Mouse (Mus musculus) G1E (cell line): ENCODE measurements around the gene Hipk2.
"Not testable (repeated sequence)": the region's sequence is repeated elsewhere in the genome, so short reads cannot be mapped to it uniquely, and the experiment has no call there.

ENCODE experiments used
- CTCF ChIP-seq: IDR thresholded peaks from 2 replicates; pipeline ENCODE4 v1.5.1; 2012; ENCODE audit warnings: low read depth, low read length, inconsistent platforms, mixed read lengths
- TAL1 ChIP-seq: conservative IDR thresholded peaks from 2 replicates; pipeline ENCODE4 v1.6.1; 2012; ENCODE audit warnings: low read depth, low read length, inconsistent platforms, mixed read lengths

DNA sequence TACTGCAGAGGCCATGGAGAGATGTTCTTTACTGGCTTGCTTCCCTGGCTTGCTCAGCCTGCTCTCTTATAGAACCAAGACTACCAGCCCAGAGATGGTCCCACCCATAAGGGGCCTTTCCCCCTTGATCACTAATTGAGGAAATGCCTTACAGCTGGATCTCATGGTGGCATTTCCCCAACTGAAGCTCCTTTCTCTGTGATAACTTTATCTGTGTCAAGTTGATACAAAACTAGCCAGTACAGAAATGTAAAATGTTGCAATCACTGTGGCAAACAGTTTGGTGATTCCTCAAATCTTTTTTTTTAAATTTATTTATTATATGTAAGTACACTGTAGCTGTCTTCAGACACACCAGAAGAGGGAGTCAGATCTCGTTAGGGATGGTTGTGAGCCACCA is 205.5 kb downstream of the Hipk2 start:
- TF ChIP-seq CTCF, TAL1: not testable (repeated sequence)
